In the genomic region with DNA sequence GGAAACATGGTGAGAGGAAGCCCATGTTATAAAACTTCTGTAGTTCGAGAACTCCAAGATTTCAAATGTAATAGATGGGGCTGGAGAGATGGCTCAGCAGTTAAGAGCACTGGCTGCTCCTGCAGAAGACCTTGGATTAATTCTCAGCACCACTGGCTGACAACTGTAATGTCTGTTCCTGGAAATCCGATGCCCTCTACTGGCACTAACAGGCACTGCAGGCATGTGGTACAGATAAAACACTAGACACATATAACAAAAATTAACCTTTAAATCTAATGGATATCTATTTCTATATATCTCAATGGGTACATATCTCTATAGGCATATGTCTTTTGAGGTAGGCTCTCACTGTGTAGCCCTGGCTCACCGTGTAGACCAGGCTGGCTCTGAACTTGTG, we compare ENCODE assay signal across 25 mouse cellular contexts. TPM values are rescaled to one million over a fixed set of nuclear protein-coding genes. Genes with fewer than 3 reads are reported as not detected.
DNase-seq lines count a peak whose midpoint lies in the region; ATAC-seq and TF ChIP-seq lines count a peak whose summit lies in the region.
"Had no signal": no experiment of that assay in that cellular context is flagged by ENCODE, and none has a peak within 500 bp of the region (broad histone marks: within the 10 kb centered on the region; RNA-seq: fewer than 3 reads in every experiment).

No protein-coding gene starts in this region.

- no peak overlapping the region for H3K4me2 ChIP-seq in liver, embryonic 11.5 days
- H3K4me2 ChIP-seq: embryonic facial prominence, embryonic 15.5 days; hindbrain, embryonic 15.5 days; neural tube, embryonic 12.5 days had no signal

- intact Hi-C loops in gastrocnemius, adult 2 months (cut with DNase I), result no loop called here

- no peaks in the 10 kb centered on the region for H3K36me3 ChIP-seq in liver, adult 2 months (ENCODE audit: control insufficient read depth, insufficient read depth, low read length)
- no peaks in the 10 kb centered on the region; the same call in 1 of the 2 replicates for H3K36me3 ChIP-seq in liver, embryonic 11.5 days (ENCODE audit: control insufficient read depth, insufficient read depth, low read length)
- H3K36me3 ChIP-seq in E14TG2a.4 (ENCODE audit: insufficient read depth, low read length), result peaks cover 62% of the 10 kb centered on the region
- H3K36me3 ChIP-seq: neural tube, embryonic 12.5 days had no signal

- ATAC-seq in liver, embryonic 11.5 days (replicated peaks; ENCODE audit: low FRiP score), result no peak
- ATAC-seq in cerebellum, adult (ENCODE audit: insufficient number of reproducible peaks, low FRiP score, low TSS enrichment), result no peak
- ATAC-seq: CD4-positive, CD25-positive, alpha-beta regulatory T cell, adult 4 months had no signal

- H3K9me3 ChIP-seq in liver, embryonic 11.5 days (ENCODE audit: control insufficient read depth, low read length), result peaks cover 12% of the 10 kb centered on the region
- peaks cover 22% of the 10 kb centered on the region for H3K9me3 ChIP-seq in E14TG2a.4 (ENCODE audit: low read length)
- H3K9me3 ChIP-seq: hindbrain, embryonic 15.5 days had no signal

- no peaks in the 10 kb centered on the region for H3K79me2 ChIP-seq in liver, adult 2 months (ENCODE audit: control insufficient read depth, insufficient read depth, low read length)

- no peak overlapping the region for H3K4me3 ChIP-seq in gastrocnemius, adult 2 months
- H3K4me3 ChIP-seq in liver, adult 2 months (ENCODE audit: insufficient read depth, low read depth, low read length), result no peak overlapping the region
- no peak overlapping the region for H3K4me3 ChIP-seq in liver, embryonic 11.5 days (ENCODE audit: low read depth, low read length)
- no peak overlapping the region for H3K4me3 ChIP-seq in E14TG2a.4 (replicated peaks; ENCODE audit: low read length)
- no peak overlapping the region for H3K4me3 ChIP-seq in bone marrow, adult 2 months (replicated peaks; ENCODE audit: control insufficient read depth, low read depth, low read length)
- H3K4me3 ChIP-seq: embryonic facial prominence, embryonic 15.5 days; hindbrain, embryonic 15.5 days; midbrain, embryonic 10.5 days; neural tube, embryonic 12.5 days had no signal

- H3K27me3 ChIP-seq in liver, adult 2 months (ENCODE audit: control insufficient read depth, insufficient read depth, low read length), result no peaks in the 10 kb centered on the region; the same call in 1 of the 2 replicates
- H3K27me3 ChIP-seq in liver, embryonic 11.5 days (replicated peaks; ENCODE audit: control insufficient read depth, insufficient read depth, low read length), result peaks cover 23% of the 10 kb centered on the region
- H3K27me3 ChIP-seq in E14TG2a.4 (ENCODE audit: insufficient read depth, low read length), result no peaks in the 10 kb centered on the region

- no peak for TF ChIP-seq POLR2A in liver, adult 2 months (IDR thresholded peaks at IDR 0.05; ENCODE audit: extremely low read depth, insufficient read depth, low read length)
- no peak for TF ChIP-seq POLR2A in bone marrow, adult 2 months (IDR thresholded peaks at IDR 0.05; ENCODE audit: borderline replicate concordance, control insufficient read depth, low read depth, low read length)

- WGBS in liver, adult 2 months, result 93% methylated on average over 3 of the region's 3 CpGs
- WGBS in liver, embryonic 11.5 days, result 81% methylated on average over 3 of the region's 3 CpGs
- WGBS in bone marrow, adult 2 months, result 92% methylated on average over 3 of the region's 3 CpGs

- H3K4me1 ChIP-seq in liver, adult 2 months (ENCODE audit: control insufficient read depth, insufficient read depth, low read length), result peaks cover 2% of the 10 kb centered on the region; the same call in 1 of the 2 replicates
- no peaks in the 10 kb centered on the region for H3K4me1 ChIP-seq in liver, embryonic 11.5 days (replicated peaks; ENCODE audit: control insufficient read depth, insufficient read depth, low read length)
- H3K4me1 ChIP-seq in E14TG2a.4 (replicated peaks; ENCODE audit: low read depth, low read length), result peaks cover 34% of the 10 kb centered on the region
- no peaks in the 10 kb centered on the region; the same call in 1 of the 2 replicates for H3K4me1 ChIP-seq in bone marrow, adult 2 months (ENCODE audit: control insufficient read depth, insufficient read depth, low read length)

- peak; percentile 37 for TF ChIP-seq CTCF in gastrocnemius, adult 2 months (IDR thresholded peaks at IDR 0.05)
- TF ChIP-seq CTCF in liver, adult 2 months (IDR thresholded peaks at IDR 0.05; ENCODE audit: low read depth, low read length), result peak; percentile 24; the same call in 1 of the 2 replicates
- peak; percentile 87 for TF ChIP-seq CTCF in E14TG2a.4 (conservative IDR thresholded peaks at IDR 0.05; ENCODE audit: low read length)
- TF ChIP-seq CTCF in bone marrow, adult 2 months (IDR thresholded peaks at IDR 0.05; ENCODE audit: control insufficient read depth, insufficient read depth, low read length), result peak; percentile 30

- no peak overlapping the region for H3K27ac ChIP-seq in gastrocnemius, adult 2 months
- H3K27ac ChIP-seq in liver, adult 2 months (replicated peaks; ENCODE audit: insufficient read depth, low read depth, low read length), result no peak overlapping the region
- no peak overlapping the region for H3K27ac ChIP-seq in liver, embryonic 11.5 days (ENCODE audit: low read depth, low read length)
- H3K27ac ChIP-seq in bone marrow, adult 2 months (ENCODE audit: control insufficient read depth, insufficient read depth, low read depth, low read length, poor library complexity), result no peak overlapping the region
- H3K27ac ChIP-seq: embryonic facial prominence, embryonic 15.5 days; hindbrain, embryonic 15.5 days; midbrain, embryonic 10.5 days; neural tube, embryonic 12.5 days had no signal

- no peak overlapping the region for H3K9ac ChIP-seq in liver, adult 2 months (ENCODE audit: low read depth, low read length)
- H3K9ac ChIP-seq in liver, embryonic 11.5 days (ENCODE audit: low read depth, low read length), result no peak overlapping the region
- H3K9ac ChIP-seq: embryonic facial prominence, embryonic 15.5 days; hindbrain, embryonic 15.5 days; neural tube, embryonic 12.5 days had no signal

- DNase-seq in gastrocnemius, adult 2 months, result no peak
- no peak for DNase-seq in gastrocnemius, adult 8-10 months (ENCODE audit: low spot score in 2 of 2)
- no peak for DNase-seq in liver, adult 2 months (ENCODE audit: extremely low read depth, low read depth, low spot score)
- DNase-seq in liver, embryonic 11.5 days (ENCODE audit: low spot score), result no peak
- no peak for DNase-seq in embryo, embryonic 10.5 days (ENCODE audit: low spot score)
- DNase-seq: adrenal gland, postnatal 14 days; cerebellum, adult 18-20 months; cerebellum, postnatal 25 days; heart, postnatal 36 days; kidney, adult 18-20 months; kidney, postnatal 10 days; lung, postnatal 4 days; right cerebral cortex, postnatal 4 days; thymus, postnatal 36 days had no signal

RNA-seq across cellular contexts. Expression of gene Ltbp4, which starts 23.1 kb away (rescaled TPM):
- 10 to 100 TPM; 48.0 to 81.2 TPM for total RNA-seq in gastrocnemius, adult 2 months (2021)
- total RNA-seq in gastrocnemius, adult 8-10 months (2022), result 10 to 100 TPM; 33.6 to 50.3 (median 43.1) TPM
- total RNA-seq in liver, adult 2 months (2014; rRNA removed), result 9.4 and 24.2 TPM in 2 replicates
- 29.2 and 32.5 TPM in 2 replicates for polyA plus RNA-seq in liver, adult 2 months (2012; rRNA removed)
- 7.1 and 10.2 TPM in 2 replicates for polyA plus RNA-seq in liver, embryonic 11.5 days (2014; fragmentation: Nextera tagmentation; extraction: Ambion mirVana)
- 1.3 and 5.8 TPM in 2 replicates for polyA plus RNA-seq in bone marrow, adult 2 months (2011; ENCODE audit: insufficient read depth, insufficient read length, low replicate concordance, missing spikeins)
- total RNA-seq: granulocyte monocyte progenitor cell, adult 5-6 weeks had no signal

RNA-seq across cellular contexts. Expression of gene Shkbp1, which starts 41.4 kb away (rescaled TPM):
- total RNA-seq in gastrocnemius, adult 2 months (2021), result 1 to 10 TPM; 2.3 to 2.8 TPM
- 1 to 10 TPM; 1.8 to 3.9 (median 2.7) TPM for total RNA-seq in gastrocnemius, adult 8-10 months (2022)
- 3.6 and 4.4 TPM in 2 replicates for total RNA-seq in liver, adult 2 months (2014; rRNA removed)
- 19.8 and 23.9 TPM in 2 replicates for polyA plus RNA-seq in liver, adult 2 months (2012; rRNA removed)
- 46.8 and 49.6 TPM in 2 replicates for polyA plus RNA-seq in liver, embryonic 11.5 days (2014; fragmentation: Nextera tagmentation; extraction: Ambion mirVana)
- polyA plus RNA-seq in bone marrow, adult 2 months (2011; ENCODE audit: insufficient read depth, insufficient read length, low replicate concordance, missing spikeins), result 44.6 and 80.0 TPM in 2 replicates

RNA-seq across cellular contexts. Expression of gene Gm20479, which starts 42.8 kb away (rescaled TPM):
- not detected for total RNA-seq in gastrocnemius, adult 2 months (2021)
- total RNA-seq in gastrocnemius, adult 8-10 months (2022), result under 1 TPM in 1 of 4 experiments, not detected in 3; 0.53 TPM
- total RNA-seq in liver, adult 2 months (2014; rRNA removed), result not detected in 2 replicates
- polyA plus RNA-seq in liver, adult 2 months (2012; rRNA removed), result not detected in 2 replicates
- polyA plus RNA-seq in liver, embryonic 11.5 days (2014; fragmentation: Nextera tagmentation; extraction: Ambion mirVana), result 0.43 and 1.2 TPM in 2 replicates
- polyA plus RNA-seq in bone marrow, adult 2 months (2011; ENCODE audit: insufficient read depth, insufficient read length, low replicate concordance, missing spikeins), result not detected in 2 replicates
- total RNA-seq: heart, postnatal 36 days; left cerebral cortex, adult 18-20 months had no signal
- polyA plus RNA-seq: CD4-positive, CD25-positive, alpha-beta regulatory T cell, adult 4 months; heart, embryonic 14.5 days; hindbrain, embryonic 15.5 days; neural tube, embryonic 12.5 days had no signal

RNA-seq across cellular contexts. Expression of gene Numbl, which starts 56.2 kb away (rescaled TPM):
- 1 to 10 TPM; 3.8 to 4.2 TPM for total RNA-seq in gastrocnemius, adult 2 months (2021)
- 1 to 10 TPM; 1.5 to 3.4 (median 2.2) TPM for total RNA-seq in gastrocnemius, adult 8-10 months (2022)
- 0.46 and 0.74 TPM in 2 replicates for total RNA-seq in liver, adult 2 months (2014; rRNA removed)
- 0.62 and 1.5 TPM in 2 replicates for polyA plus RNA-seq in liver, adult 2 months (2012; rRNA removed)
- 3.6 TPM in 2 replicates for polyA plus RNA-seq in liver, embryonic 11.5 days (2014; fragmentation: Nextera tagmentation; extraction: Ambion mirVana)
- 2.4 and 3.2 TPM in 2 replicates for polyA plus RNA-seq in bone marrow, adult 2 months (2011; ENCODE audit: insufficient read depth, insufficient read length, low replicate concordance, missing spikeins)

Comparison
In these comparisons a context has a peak if more than half of its experiments do, and no peak if none do; other contexts are left out.
1. CTCF ChIP-seq: peak in every context shown above with its lines; median percentile 87 in E14TG2a.4; 37 in gastrocnemius, adult 2 months; 30 in bone marrow, adult 2 months; 24 in liver, adult 2 months.